Comparison of ENCODE assay signal across 9 mouse cellular contexts in genomic region chr4:96273907-96274306, GRCm38 (mm10). TPM values are rescaled to one million over a fixed set of nuclear protein-coding genes. Genes with fewer than 3 reads are reported as not detected.
DNase-seq lines count a peak whose midpoint lies in the region; ATAC-seq and TF ChIP-seq lines count a peak whose summit lies in the region.
"Had no signal": no experiment of that assay in that cellular context is flagged by ENCODE, and none has a peak within 500 bp of the region (broad histone marks: within the 10 kb centered on the region; RNA-seq: fewer than 3 reads in every experiment).

No protein-coding gene starts in this region.

- no peak for TF ChIP-seq POLR2A in heart, adult 2 months (IDR thresholded peaks at IDR 0.05; ENCODE audit: insufficient read depth, low read depth, low read length)
- no peak for TF ChIP-seq POLR2A in limb, embryonic 14.5 days (IDR thresholded peaks at IDR 0.05; ENCODE audit: borderline replicate concordance, extremely low read depth, insufficient read depth, insufficient read length)

- intact Hi-C loops in heart, adult 2 months (cut with DNase I) = loop anchor here (2.0 to 10.0 kb wide), 2 partner anchors 251 to 409 kb away; no protein-coding TSS in a partner anchor
- intact Hi-C loops in heart, postnatal 25 days (cut with DNase I) = loop anchor here (2.0 to 5.0 kb wide), 2 partner anchors 253 to 409 kb away; no protein-coding TSS in a partner anchor

- no peak overlapping the region for H3K27ac ChIP-seq in heart, adult 2 months
- no peak overlapping the region for H3K27ac ChIP-seq in kidney, embryonic 16.5 days (ENCODE audit: low read length)
- H3K27ac ChIP-seq in limb, embryonic 14.5 days (replicated peaks; ENCODE audit: low read depth, low read length) = no peak overlapping the region

- no peak for TF ChIP-seq EP300 in heart, adult 2 months (IDR thresholded peaks at IDR 0.05; ENCODE audit: insufficient read depth, low read depth, low read length)

- no peaks in the 10 kb centered on the region for H3K36me3 ChIP-seq in heart, adult 2 months (ENCODE audit: control insufficient read depth, insufficient read depth, low read length)
- H3K36me3 ChIP-seq in kidney, embryonic 16.5 days (ENCODE audit: insufficient read depth, low read length) = no peaks in the 10 kb centered on the region
- H3K36me3 ChIP-seq in limb, embryonic 14.5 days (ENCODE audit: control insufficient read depth, insufficient read depth, low read length) = no peaks in the 10 kb centered on the region
- H3K36me3 ChIP-seq: G1E had no signal

- peak in 1 of 2 experiments; percentile 22 for DNase-seq in heart, adult 2 months
- no peak for DNase-seq in heart, postnatal 25 days (ENCODE audit: low spot score)
- DNase-seq in cerebellum, adult 9-10 months = peak; percentile 21
- peak; percentile 58 to 64 for DNase-seq in frontal cortex, postnatal 25 days (ENCODE audit: low spot score in 2 of 2)
- DNase-seq in limb, embryonic 14.5 days (ENCODE audit: low spot score) = peak; percentile 60
- DNase-seq in right cerebral cortex, adult 18-20 months = peak; percentile 60
- DNase-seq in thymus, postnatal 10 days (ENCODE audit: low spot score in 2 of 2) = no peak

- no peak overlapping the region for H3K9ac ChIP-seq in heart, adult 2 months (ENCODE audit: low read depth, low read length)
- H3K9ac ChIP-seq in kidney, embryonic 16.5 days (replicated peaks; ENCODE audit: low read length) = no peak overlapping the region
- H3K9ac ChIP-seq in limb, embryonic 14.5 days (ENCODE audit: low read depth, low read length, severe bottlenecking) = no peak overlapping the region

- peak; percentile 69 for TF ChIP-seq CTCF in heart, adult 2 months (IDR thresholded peaks at IDR 0.05)

- H3K9me3 ChIP-seq in kidney, embryonic 16.5 days (ENCODE audit: low read length) = no peaks in the 10 kb centered on the region
- no peaks in the 10 kb centered on the region for H3K9me3 ChIP-seq in limb, embryonic 14.5 days (ENCODE audit: control insufficient read depth, low read length)

- ATAC-seq in kidney, embryonic 16.5 days (ENCODE audit: low FRiP score, low TSS enrichment) = 0 out of 2 replicates have a peak, but pooled peaks have one; percentile 46
- no peak for ATAC-seq in limb, embryonic 14.5 days (ENCODE audit: low FRiP score, low read depth)

- H3K4me2 ChIP-seq in kidney, embryonic 16.5 days (replicated peaks; ENCODE audit: low read depth, low read length) = no peak overlapping the region
- no peak overlapping the region for H3K4me2 ChIP-seq in limb, embryonic 14.5 days (replicated peaks; ENCODE audit: low read depth, low read length, severe bottlenecking)

- no peak overlapping the region for H3K4me3 ChIP-seq in heart, adult 2 months
- H3K4me3 ChIP-seq in kidney, embryonic 16.5 days (ENCODE audit: low read length) = no peak overlapping the region
- H3K4me3 ChIP-seq in limb, embryonic 14.5 days (replicated peaks; ENCODE audit: low read length) = no peak overlapping the region

- no peaks in the 10 kb centered on the region for H3K27me3 ChIP-seq in heart, adult 2 months (ENCODE audit: control insufficient read depth, insufficient read depth, low read length)
- no peaks in the 10 kb centered on the region for H3K27me3 ChIP-seq in kidney, embryonic 16.5 days (ENCODE audit: insufficient read depth, low read length)
- no peaks in the 10 kb centered on the region for H3K27me3 ChIP-seq in limb, embryonic 14.5 days (ENCODE audit: control insufficient read depth, insufficient read depth, low read length)

- H3K79me2 ChIP-seq in heart, adult 2 months (replicated peaks; ENCODE audit: control insufficient read depth, insufficient read depth, low read length) = no peaks in the 10 kb centered on the region

- no peaks in the 10 kb centered on the region for H3K4me1 ChIP-seq in heart, adult 2 months (ENCODE audit: control insufficient read depth, insufficient read depth, low read length)
- no peaks in the 10 kb centered on the region for H3K4me1 ChIP-seq in kidney, embryonic 16.5 days (ENCODE audit: insufficient read depth, low read length)
- no peaks in the 10 kb centered on the region for H3K4me1 ChIP-seq in limb, embryonic 14.5 days (ENCODE audit: control insufficient read depth, insufficient read depth, low read length)

RNA-seq across cellular contexts. Expression of gene Cyp2j7, which starts 37.4 kb away (rescaled TPM):
- not detected for total RNA-seq in heart, adult 2 months (2021)
- not detected in 2 replicates for polyA plus RNA-seq in heart, adult 2 months (2012; rRNA removed)
- not detected for total RNA-seq in heart, postnatal 25 days (2021)
- polyA plus RNA-seq in kidney, embryonic 16.5 days (2015; fragmentation: Nextera tagmentation; extraction: Ambion mirVana) = 0.17 TPM in 1 of 2 replicates, not detected in the other
- not detected in 2 replicates for polyA plus RNA-seq in limb, embryonic 14.5 days (2012; rRNA removed)
- not detected in 2 replicates for polyA plus RNA-seq in limb, embryonic 14.5 days (2014; fragmentation: Nextera tagmentation; extraction: Ambion mirVana)
- total RNA-seq: G1E had no signal
- polyA plus RNA-seq: G1E had no signal

Comparison
In these comparisons a context has a peak if more than half of its experiments do, and no peak if none do; other contexts are left out.
1. DNase-seq: peak in cerebellum, adult 9-10 months (single experiment), frontal cortex, postnatal 25 days (2 of 2), limb, embryonic 14.5 days (single experiment) and right cerebral cortex, adult 18-20 months (single experiment); none in heart, postnatal 25 days (single experiment) and thymus, postnatal 10 days (0 of 2).